Mouse (Mus musculus) 3T3-L1 (cell line): Measurements from ENCODE around the gene Ighmbp2.
"Not testable (repeated sequence)": the region's sequence is repeated elsewhere in the genome, so short reads cannot be mapped to it uniquely, and the experiment has no call there.

Experiments used
- DNase-seq: peaks from one replicate; pipeline ENCODE4 v3.0.0-alpha.2; 2015; ENCODE audit warnings: low read depth, low spot score

The Ighmbp2 gene

GRCm38 (mm10) chr19:3281886-3282285 is 931 bp downstream of the Ighmbp2 start:
- peak; percentile 24 for DNase-seq

- no peak for DNase-seq
Observed at GRCm38 (mm10) chr19:3275744-3276365, 7.0 kb downstream of the Ighmbp2 start.

GRCm38 (mm10) chr19:3273331-3273730 is 9.5 kb downstream of the Ighmbp2 start:
- DNase-seq = no peak

- DNase-seq = no peak
Observed at GRCm38 (mm10) chr19:3271366-3271765, 11.5 kb downstream of the Ighmbp2 start.

GRCm38 (mm10) chr19:3269803-3270202 is 13.0 kb downstream of the Ighmbp2 start:
- no peak for DNase-seq

GRCm38 (mm10) chr19:3269279-3269678 is 13.5 kb downstream of the Ighmbp2 start:
- no peak for DNase-seq

- no peak for DNase-seq
Observed at GRCm38 (mm10) chr19:3268218-3268980, 14.4 kb downstream of the Ighmbp2 start.

GRCm38 (mm10) chr19:3267340-3267739 is 15.5 kb downstream of the Ighmbp2 start:
- DNase-seq = no peak

GRCm38 (mm10) chr19:3266676-3267075 is 16.1 kb downstream of the Ighmbp2 start:
- DNase-seq = no peak

GRCm38 (mm10) chr19:3266136-3266535 is 16.7 kb downstream of the Ighmbp2 start:
- no peak for DNase-seq

GRCm38 (mm10) chr19:3265180-3265579 is 17.6 kb downstream of the Ighmbp2 start:
- no peak for DNase-seq

GRCm38 (mm10) chr19:3264348-3264747 is 18.5 kb downstream of the Ighmbp2 start:
- no peak for DNase-seq

- no peak for DNase-seq
Observed at GRCm38 (mm10) chr19:3261764-3262525, 20.9 kb downstream of the Ighmbp2 start.

GRCm38 (mm10) chr19:3261336-3261735 is 21.5 kb downstream of the Ighmbp2 start:
- DNase-seq = no peak

- DNase-seq = no peak
Observed at GRCm38 (mm10) chr19:3260591-3260990, 22.2 kb downstream of the Ighmbp2 start.

GRCm38 (mm10) chr19:3260016-3260415 is 22.8 kb downstream of the Ighmbp2 start:
- DNase-seq = no peak

- not testable (repeated sequence) for DNase-seq
Observed at GRCm38 (mm10) chr19:3225261-3225660, 57.6 kb downstream of the Ighmbp2 start.

- DNase-seq = not testable (repeated sequence)
Observed at GRCm38 (mm10) chr19:3214937-3215336, 67.9 kb downstream of the Ighmbp2 start.
